Mouse (Mus musculus): ENCODE data around the gene Shmt2.

Gene Shmt2

DNA sequence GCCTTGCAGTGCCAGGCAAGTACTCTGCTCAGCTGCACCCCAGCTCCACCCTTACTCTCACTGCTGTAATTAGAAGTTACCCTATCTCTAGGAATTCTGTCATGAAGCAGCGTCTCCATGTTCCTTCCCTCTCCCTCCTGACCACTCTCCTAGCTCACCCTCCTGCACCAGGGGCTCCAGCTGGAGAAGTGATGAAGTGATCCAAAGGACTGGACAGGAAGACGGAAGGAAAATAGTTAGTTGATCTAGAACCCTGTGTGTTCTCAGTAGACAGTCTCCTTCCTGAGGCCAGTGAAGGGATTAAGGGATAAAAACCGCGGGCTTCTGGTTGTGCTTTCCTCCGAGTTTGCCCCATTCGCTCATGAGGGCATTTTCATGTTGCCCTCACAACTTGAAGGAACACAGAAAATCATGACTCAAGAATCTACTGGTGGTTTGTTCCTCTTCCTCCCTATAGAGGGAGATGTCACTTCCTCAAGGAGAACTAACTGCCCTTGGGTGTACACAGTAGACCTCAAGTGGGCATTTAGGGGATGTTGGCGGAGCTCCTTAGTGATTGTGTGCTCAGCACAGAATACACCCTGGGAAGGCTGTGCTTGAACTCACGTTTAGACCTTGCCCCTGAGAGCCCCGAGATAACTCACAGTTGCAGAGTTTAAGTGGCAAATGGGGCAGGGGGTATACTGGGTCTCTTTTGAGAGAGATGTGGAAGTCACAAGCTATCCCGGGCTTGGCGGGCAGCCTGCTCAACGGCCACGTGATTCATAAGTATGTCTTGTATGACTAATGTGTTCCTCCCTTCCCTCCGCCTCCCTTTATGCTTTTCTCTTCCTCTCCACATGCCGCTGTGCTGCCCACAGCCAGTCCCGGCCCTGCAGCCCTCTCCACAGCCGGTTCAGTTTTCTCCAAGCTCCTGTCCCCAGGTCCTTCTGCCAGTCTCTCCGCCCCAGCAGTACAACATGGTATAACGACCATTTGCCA, 41.1 kb downstream of the Shmt2 start:
- CTCF ChIA-PET, result interaction anchor here (0.6 kb wide), 1 partner anchor 512 kb away, joined by 16 read pairs; no protein-coding TSS in a partner anchor

DNA sequence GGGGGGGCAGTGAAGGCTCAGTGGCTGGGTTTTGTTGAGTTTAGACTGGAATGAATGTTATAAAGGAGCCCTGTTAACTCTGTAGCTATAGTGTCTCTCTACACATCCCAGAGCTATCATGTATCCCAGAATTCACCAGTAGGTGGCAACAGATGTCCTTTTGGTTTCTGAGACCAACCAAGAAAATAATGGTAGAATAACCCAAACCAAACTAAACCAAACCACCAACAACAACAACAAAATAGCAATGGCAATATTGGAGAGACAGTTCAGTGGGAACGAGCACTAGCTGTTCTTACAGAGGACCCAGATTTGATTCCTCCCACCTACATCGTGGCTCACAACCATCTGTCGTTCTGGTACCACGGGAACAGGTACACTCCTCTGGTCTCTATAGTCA, 43.1 kb downstream of the Shmt2 start:
- CTCF ChIA-PET, result interaction anchor here (0.5 to 0.6 kb wide), 2 partner anchors 24 to 89 kb away, joined by 4 to 5 read pairs; no protein-coding TSS in a partner anchor

DNA sequence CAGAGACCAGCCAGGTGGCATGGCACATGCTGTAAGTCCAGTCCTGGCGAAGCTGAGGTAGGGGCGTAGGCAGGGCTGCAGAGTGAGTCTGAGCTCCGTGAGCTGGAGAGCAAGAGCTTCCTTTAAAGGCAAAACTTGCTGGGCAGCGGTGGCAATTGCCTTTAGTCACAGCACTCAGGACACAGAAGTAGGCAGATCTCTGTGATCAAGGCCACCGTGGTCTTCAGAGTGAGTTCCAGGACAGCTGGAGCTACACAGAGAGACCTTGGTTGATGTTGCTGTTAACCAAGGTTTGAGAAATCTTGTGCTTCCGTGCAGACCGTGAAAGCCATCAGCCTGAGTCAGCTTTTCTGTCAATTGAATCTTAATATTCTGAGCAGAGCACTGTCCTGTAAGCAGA, 44.9 kb downstream of the Shmt2 start:
- CTCF ChIA-PET, result no interaction called here

DNA sequence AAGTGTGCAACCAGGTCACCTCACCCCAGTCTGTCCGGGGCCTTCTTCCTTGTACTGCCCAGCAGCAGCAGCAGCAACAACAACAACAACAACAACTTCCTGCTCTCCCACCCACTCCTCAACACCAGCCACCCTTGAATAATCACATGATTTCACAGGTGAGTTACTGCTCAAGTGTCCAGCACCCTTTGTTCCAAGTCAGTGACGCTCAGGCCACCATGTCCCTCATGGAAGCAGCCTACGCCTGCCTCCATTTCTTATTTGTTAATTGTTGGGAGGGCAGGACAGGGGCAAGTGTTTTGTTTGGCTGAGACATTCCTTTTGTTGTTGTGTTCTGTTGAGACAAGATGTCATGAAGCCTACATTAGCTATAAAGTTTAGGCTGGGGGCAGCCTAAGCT, 45.7 kb downstream of the Shmt2 start:
- CTCF ChIA-PET, result no interaction called here

DNA sequence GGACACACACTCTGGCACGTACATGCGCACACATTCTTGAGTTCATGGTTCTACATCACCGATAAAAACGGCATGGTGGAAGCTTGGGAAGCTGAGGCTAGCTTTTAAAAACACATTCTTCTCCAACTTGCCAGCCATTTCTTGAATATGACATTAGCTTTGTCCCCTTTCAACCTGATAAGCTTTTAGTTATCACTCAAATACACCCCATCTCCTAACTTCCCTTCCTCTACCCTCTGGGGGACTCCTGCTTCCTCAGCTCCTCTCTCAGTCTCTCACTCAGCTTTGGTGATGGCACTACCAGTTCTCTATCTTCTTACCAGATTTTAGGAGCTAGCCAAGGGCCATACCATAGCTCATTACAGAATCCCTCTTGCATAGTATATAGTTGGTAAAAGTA, 47.1 kb downstream of the Shmt2 start:
- CTCF ChIA-PET, result no interaction called here

DNA sequence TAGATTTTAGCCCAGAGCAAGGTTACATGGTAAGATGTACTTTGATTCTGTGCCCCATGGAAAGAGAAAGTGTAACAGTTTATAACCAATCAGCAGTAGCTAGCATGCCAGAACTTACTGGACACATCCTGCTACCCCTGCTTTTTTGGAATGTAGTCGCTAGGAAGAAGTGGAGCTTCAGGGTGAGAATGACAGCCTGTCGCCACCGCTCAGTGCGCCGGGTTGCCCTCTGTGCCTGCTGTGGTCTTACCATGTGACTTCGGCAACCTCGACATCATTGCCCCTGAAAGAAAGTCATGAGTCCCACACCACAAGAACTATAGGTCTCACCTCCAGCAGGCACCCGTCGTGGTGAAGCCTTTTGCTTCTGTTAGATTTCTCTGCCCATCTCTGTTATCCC, 49.5 kb downstream of the Shmt2 start:
- CTCF ChIA-PET, result no interaction called here

DNA sequence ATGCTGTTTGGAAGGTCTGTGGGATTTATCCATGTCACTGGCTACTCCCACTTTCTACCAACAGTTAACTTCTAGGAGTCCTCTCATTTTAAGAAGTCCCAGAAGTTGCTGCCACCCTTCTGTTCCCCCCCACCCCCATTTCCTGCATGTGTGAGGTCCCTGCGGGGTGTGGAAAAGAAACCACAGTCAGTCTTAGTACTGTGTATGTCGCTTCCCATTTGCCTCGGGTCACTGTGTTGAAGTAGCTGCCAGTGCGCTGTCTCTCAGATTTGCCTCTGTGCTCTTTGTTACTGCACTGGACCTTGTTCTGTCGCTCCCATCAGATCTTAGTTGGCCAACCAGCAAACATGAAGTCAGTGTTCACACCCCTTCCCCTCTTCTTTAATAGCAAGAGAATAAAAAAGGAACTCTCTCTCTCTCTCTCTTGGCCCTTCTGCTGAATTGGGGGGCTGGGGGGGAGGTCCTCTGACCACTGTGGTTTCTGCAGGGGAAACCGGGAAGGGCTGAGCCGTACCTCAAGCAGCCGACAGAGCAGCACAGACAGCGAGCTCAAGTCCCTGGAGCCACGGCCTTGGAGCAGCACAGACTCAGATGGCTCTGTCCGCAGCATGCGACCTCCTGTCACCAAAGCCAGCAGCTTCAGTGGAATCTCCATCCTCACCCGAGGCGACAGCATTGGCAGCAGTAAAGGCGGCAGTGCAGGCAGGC, 50.8 kb downstream of the Shmt2 start:
- CTCF ChIA-PET, result no interaction called here

Measured in spleen, embryonic (tissue).